Mouse (Mus musculus): Measurements from ENCODE around the gene Phldb1. TPM values are rescaled to one million over a fixed set of nuclear protein-coding genes. Genes with fewer than 3 reads are reported as not detected.

The Phldb1 gene
- polyA plus RNA-seq, 1 experiment, result 3.8 TPM

DNA sequence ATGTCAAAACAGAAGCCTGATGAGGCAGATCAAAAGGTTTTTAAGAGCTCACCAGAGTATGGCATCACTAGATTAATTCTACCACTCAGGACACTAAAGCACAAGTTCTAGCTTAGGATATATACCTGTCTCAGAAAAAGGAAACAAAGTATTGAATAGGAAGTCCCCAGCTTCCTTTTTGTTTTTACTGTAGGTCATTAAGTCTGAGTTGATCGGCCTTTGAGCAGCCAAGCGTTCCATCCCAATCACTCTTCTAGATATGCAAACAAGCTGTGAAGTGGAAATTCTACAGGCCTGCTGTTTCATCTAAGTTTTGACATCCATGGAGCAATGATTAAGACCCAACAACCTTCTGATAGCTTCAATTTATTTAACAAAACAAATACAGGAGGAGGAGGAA lies 25.9 kb upstream of the Phldb1 start:
- H3K4me1 ChIP-seq (ENCODE audit: control insufficient read depth, insufficient read depth, low read length), result peaks cover 2% of the 10 kb centered on the region
- no peaks in the 10 kb centered on the region; the same call in 1 of the 2 replicates for H3K36me3 ChIP-seq (ENCODE audit: control insufficient read depth, insufficient read depth, low read length)
- H3K27ac ChIP-seq (ENCODE audit: control insufficient read depth, insufficient read depth, low read depth, low read length), result no peak overlapping the region
- TF ChIP-seq POLR2A (IDR thresholded peaks at IDR 0.05; ENCODE audit: control insufficient read depth, low read depth, low read length), result no peak
- TF ChIP-seq CTCF (IDR thresholded peaks at IDR 0.05; ENCODE audit: control insufficient read depth, insufficient read depth, insufficient replicate concordance, low read depth, low read length), result no peak
- no peaks in the 10 kb centered on the region for H3K27me3 ChIP-seq (ENCODE audit: control insufficient read depth, insufficient read depth, low read length)
- no peak overlapping the region for H3K4me3 ChIP-seq (ENCODE audit: control insufficient read depth, low read depth, low read length)

DNA sequence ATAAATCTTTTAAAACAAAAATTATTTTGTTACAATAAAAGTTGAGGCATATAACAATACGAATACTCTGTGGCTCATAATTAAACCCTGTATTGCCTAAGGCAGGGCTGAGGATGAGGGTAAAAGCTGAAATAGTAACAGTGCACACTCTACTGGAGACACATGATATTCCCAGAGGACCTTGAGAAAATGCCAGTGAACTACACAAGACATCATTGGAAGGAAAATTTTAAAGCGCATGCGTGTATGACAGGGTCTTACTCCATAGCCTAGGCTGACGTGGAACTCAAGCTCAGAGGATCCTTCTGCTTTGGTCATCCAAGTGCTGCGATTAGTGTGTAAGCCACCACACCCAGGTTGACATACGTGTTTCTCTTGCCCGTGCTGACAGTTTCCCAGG lies 13.5 kb upstream of the Phldb1 start:
- Histone ChIP-seq H3K27me3 (ENCODE audit: control insufficient read depth, insufficient read depth, low read length) (no peaks in the 10 kb centered on the region), H3K27ac (ENCODE audit: control insufficient read depth, insufficient read depth, low read depth, low read length) (no peak overlapping the region), H3K4me3 (ENCODE audit: control insufficient read depth, low read depth, low read length) (no peak overlapping the region), H3K4me1 (ENCODE audit: control insufficient read depth, insufficient read depth, low read length) (no peaks in the 10 kb centered on the region), H3K36me3 (ENCODE audit: control insufficient read depth, insufficient read depth, low read length) (peaks cover 3% of the 10 kb centered on the region)
- TF ChIP-seq CTCF (IDR thresholded peaks at IDR 0.05; ENCODE audit: control insufficient read depth, insufficient read depth, insufficient replicate concordance, low read depth, low read length), result no peak
- no peak for TF ChIP-seq POLR2A (IDR thresholded peaks at IDR 0.05; ENCODE audit: control insufficient read depth, low read depth, low read length)

DNA sequence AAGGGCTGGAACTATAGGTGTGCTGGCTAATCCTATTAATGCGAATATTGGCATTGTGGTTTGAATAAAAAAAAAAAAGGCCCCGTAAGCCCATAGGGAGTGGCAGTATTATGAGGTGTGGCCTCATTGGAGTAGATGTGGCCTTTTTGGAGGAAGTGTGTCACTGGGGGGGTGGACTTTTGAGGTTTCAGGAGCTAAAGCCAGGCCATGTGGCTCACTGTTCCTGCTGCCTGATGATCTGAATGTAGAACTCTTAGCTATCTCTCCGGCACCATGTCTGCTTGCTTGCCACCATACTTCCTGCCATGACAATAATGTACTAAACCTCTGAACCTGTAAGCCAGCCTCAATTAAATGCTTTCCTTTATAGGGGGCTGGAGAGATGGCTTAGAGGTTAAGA lies 12.3 kb upstream of the Phldb1 start:
- Histone ChIP-seq H3K27me3 (ENCODE audit: control insufficient read depth, insufficient read depth, low read length) (no peaks in the 10 kb centered on the region), H3K4me3 (ENCODE audit: control insufficient read depth, low read depth, low read length) (no peak overlapping the region), H3K4me1 (ENCODE audit: control insufficient read depth, insufficient read depth, low read length) (no peaks in the 10 kb centered on the region), H3K36me3 (ENCODE audit: control insufficient read depth, insufficient read depth, low read length) (peaks cover 3% of the 10 kb centered on the region), H3K27ac (ENCODE audit: control insufficient read depth, insufficient read depth, low read depth, low read length) (no peak overlapping the region)
- TF ChIP-seq CTCF (IDR thresholded peaks at IDR 0.05; ENCODE audit: control insufficient read depth, insufficient read depth, insufficient replicate concordance, low read depth, low read length) (no peak), POLR2A (IDR thresholded peaks at IDR 0.05; ENCODE audit: control insufficient read depth, low read depth, low read length) (no peak)

DNA sequence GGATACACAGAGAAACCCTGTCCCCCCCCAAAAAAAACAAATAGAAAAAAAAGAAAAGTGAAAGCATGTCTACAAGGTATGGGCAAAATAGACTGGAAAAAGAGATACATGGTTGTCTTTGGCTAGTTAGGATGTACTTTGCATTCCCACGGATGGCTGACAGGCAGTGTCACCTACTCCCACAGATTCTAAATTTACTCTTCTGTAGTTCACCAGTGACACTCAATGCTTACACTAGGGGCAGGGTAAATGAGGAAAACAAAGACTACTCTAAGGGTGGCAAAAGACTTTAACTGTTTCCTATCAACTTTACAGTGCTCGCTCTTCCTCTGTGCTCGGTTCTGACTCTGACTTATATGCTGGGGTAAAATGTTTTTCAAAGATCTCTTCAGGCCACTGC lies 11.7 kb upstream of the Phldb1 start:
- H3K4me1 ChIP-seq (ENCODE audit: control insufficient read depth, insufficient read depth, low read length), result no peaks in the 10 kb centered on the region
- H3K36me3 ChIP-seq (ENCODE audit: control insufficient read depth, insufficient read depth, low read length), result peaks cover 3% of the 10 kb centered on the region
- H3K27me3 ChIP-seq (ENCODE audit: control insufficient read depth, insufficient read depth, low read length), result no peaks in the 10 kb centered on the region
- no peak overlapping the region for H3K4me3 ChIP-seq (ENCODE audit: control insufficient read depth, low read depth, low read length)
- no peak overlapping the region for H3K27ac ChIP-seq (ENCODE audit: control insufficient read depth, insufficient read depth, low read depth, low read length)
- no peak for TF ChIP-seq POLR2A (IDR thresholded peaks at IDR 0.05; ENCODE audit: control insufficient read depth, low read depth, low read length)
- no peak for TF ChIP-seq CTCF (IDR thresholded peaks at IDR 0.05; ENCODE audit: control insufficient read depth, insufficient read depth, insufficient replicate concordance, low read depth, low read length)

DNA sequence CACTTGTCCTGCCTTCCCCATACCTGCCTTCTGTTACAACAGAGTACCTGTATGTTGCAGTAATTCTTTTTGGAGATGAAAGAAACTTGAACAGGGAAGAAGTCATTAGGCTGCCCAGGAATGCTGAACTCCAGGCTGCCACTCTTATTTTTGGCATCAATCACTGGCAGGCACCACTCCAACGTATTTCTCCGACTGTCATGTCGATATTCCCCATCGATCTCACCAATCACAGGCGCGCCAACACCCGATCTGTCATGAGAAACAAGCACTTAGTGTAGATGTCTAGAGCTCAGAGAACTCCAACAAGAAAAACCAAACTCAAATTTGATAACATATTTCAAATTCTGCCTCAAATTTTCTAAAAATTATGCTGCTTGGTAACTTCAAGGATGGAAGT lies 10.4 kb upstream of the Phldb1 start:
- H3K27me3 ChIP-seq (ENCODE audit: control insufficient read depth, insufficient read depth, low read length), result no peaks in the 10 kb centered on the region
- H3K27ac ChIP-seq (ENCODE audit: control insufficient read depth, insufficient read depth, low read depth, low read length), result no peak overlapping the region
- H3K4me1 ChIP-seq (ENCODE audit: control insufficient read depth, insufficient read depth, low read length), result no peaks in the 10 kb centered on the region
- H3K36me3 ChIP-seq (ENCODE audit: control insufficient read depth, insufficient read depth, low read length), result peaks cover 3% of the 10 kb centered on the region
- TF ChIP-seq POLR2A (IDR thresholded peaks at IDR 0.05; ENCODE audit: control insufficient read depth, low read depth, low read length), result no peak
- no peak for TF ChIP-seq CTCF (IDR thresholded peaks at IDR 0.05; ENCODE audit: control insufficient read depth, insufficient read depth, insufficient replicate concordance, low read depth, low read length)
- H3K4me3 ChIP-seq (ENCODE audit: control insufficient read depth, low read depth, low read length), result no peak overlapping the region

DNA sequence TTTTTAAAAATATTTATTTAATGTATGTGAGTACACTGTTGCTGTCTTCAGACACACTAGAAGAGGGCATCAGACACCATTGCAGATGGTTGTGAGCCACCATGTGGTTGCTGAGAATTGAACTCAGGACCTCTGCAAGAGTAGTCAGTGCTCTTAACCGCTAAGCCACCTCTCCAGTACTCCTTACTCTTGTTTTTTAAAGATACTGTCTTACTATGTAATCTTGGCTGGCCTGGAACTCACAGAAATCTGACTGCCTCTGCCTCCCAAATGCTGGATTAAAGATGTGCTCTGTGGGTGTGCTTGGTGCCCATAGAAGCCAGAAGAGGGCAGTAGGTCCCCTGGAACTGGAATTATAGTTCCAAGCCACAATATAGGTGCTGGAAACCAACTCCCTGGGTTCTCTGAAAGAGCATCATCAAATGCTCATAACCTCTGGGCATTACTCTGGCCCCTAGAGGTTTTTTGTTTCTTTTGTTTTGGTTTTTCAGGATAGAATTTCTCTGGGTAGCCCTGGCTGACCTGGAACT lies 5.7 kb upstream of the Phldb1 start:
- H3K27ac ChIP-seq (ENCODE audit: control insufficient read depth, insufficient read depth, low read depth, low read length), result no peak overlapping the region
- no peak overlapping the region for H3K4me3 ChIP-seq (ENCODE audit: control insufficient read depth, low read depth, low read length)
- peaks cover 5% of the 10 kb centered on the region; the same call in 1 of the 2 replicates for H3K4me1 ChIP-seq (ENCODE audit: control insufficient read depth, insufficient read depth, low read length)
- peaks cover 3% of the 10 kb centered on the region for H3K36me3 ChIP-seq (ENCODE audit: control insufficient read depth, insufficient read depth, low read length)
- no peak for TF ChIP-seq CTCF (IDR thresholded peaks at IDR 0.05; ENCODE audit: control insufficient read depth, insufficient read depth, insufficient replicate concordance, low read depth, low read length)
- no peaks in the 10 kb centered on the region for H3K27me3 ChIP-seq (ENCODE audit: control insufficient read depth, insufficient read depth, low read length)

DNA sequence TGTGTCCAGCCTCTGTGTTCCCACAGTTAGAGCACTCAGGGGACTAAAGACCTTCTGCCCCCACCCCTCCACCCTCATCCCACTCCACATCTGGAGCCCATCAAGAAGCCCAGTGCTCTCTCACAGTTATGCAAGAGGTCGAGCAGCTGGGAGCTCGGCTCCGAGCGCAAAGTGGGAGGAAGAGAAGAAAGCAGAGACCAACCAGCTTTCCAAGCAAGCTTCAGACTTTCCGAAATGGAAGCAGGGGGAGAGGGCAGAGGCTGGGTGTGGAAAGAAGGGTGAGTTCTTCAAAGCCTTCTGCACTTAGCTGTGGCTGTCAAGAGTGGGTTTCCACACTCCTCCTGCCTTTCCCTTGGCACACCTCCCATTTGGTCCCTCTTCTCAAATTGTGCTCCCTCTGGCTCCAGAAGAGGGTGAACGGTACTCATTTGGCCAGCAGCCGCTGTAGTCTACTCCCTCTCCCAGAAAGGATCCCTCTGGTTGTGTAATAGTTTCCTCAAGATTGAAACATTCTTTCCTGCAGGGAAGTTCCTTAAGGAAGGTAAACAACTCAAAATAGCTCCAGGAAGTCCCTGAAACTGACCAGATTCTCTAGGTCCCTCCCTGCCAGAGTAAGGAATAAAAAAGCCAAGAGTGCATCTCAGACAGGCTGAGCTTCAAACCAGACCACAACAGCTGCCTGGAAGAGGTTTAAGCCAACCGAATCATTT lies 2.4 kb upstream of the Phldb1 start:
- H3K4me1 ChIP-seq (ENCODE audit: control insufficient read depth, insufficient read depth, low read length), result peaks cover 24% of the 10 kb centered on the region
- H3K27me3 ChIP-seq (ENCODE audit: control insufficient read depth, insufficient read depth, low read length), result no peaks in the 10 kb centered on the region
- TF ChIP-seq CTCF (IDR thresholded peaks at IDR 0.05; ENCODE audit: control insufficient read depth, insufficient read depth, insufficient replicate concordance, low read depth, low read length) (no peak), POLR2A (IDR thresholded peaks at IDR 0.05; ENCODE audit: control insufficient read depth, low read depth, low read length) (no peak)
- no peaks in the 10 kb centered on the region for H3K36me3 ChIP-seq (ENCODE audit: control insufficient read depth, insufficient read depth, low read length)
- H3K27ac ChIP-seq (ENCODE audit: control insufficient read depth, insufficient read depth, low read depth, low read length), result peak overlapping the region; percentile 72; the same call in 1 of the 2 replicates
- no peak overlapping the region for H3K4me3 ChIP-seq (ENCODE audit: control insufficient read depth, low read depth, low read length)

All from testis, adult 2 months (tissue).